Mouse (Mus musculus) E14TG2a.4 (cell line): ENCODE measurements around the gene Sec61b.

Source experiments
- CTCF ChIP-seq: conservative IDR thresholded peaks from 2 replicates; pipeline ENCODE4 v1.5.1; 2014; ENCODE audit warnings: low read length
- POU5F1 ChIP-seq: IDR thresholded peaks from 2 replicates; pipeline ENCODE4 v1.6.1; 2014; ENCODE audit warnings: low read length, borderline replicate concordance

- TF ChIP-seq CTCF (no peak), POU5F1 (no peak)
Observed at GRCm38 (mm10) chr4:47491243-47491642, 16.8 kb downstream of the Sec61b start.
